Mouse (Mus musculus): ENCODE data around the gene Gm17387. TPM values are rescaled to one million over a fixed set of nuclear protein-coding genes. Genes with fewer than 3 reads are reported as not detected.

Gm17387 gene
- polyA plus RNA-seq (2015; fragmentation: Nextera tagmentation; extraction: Ambion mirVana): not detected in 2 replicates

DNA sequence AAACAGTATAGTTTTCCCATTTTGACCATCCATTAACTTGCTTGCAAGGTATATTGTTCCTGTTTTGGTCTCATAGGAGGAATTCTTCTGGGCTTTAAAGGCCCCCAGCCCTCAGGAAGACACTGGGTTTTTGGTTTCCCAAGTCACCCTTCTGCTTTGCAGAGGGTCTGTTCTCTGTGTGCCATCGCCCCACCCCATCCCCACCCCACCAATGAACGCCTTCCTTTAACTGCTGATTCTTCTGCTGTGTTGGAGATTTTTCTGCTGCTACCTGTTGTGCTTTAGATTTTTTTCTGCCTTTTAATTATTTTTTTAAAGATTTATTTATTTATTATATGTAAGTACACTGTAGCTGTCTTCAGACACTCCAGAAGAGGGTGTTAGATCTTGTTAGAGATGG is at the start of gene Gm17387:
Gene Gm17387 (plus strand): TSS at position 301 of the 400 bp plus-strand sequence.
- Histone ChIP-seq H3K27ac (no peak within 1 kb of the TSS), H3K4me1 (no peaks in the 10 kb centered on the region), H3K4me3 (replicated peaks) (no peak within 1 kb of the TSS), H3K27me3 (replicated peaks) (no peaks in the 10 kb centered on the region), H3K9me3 (no peaks in the 10 kb centered on the region), H3K4me2 (no peak within 1 kb of the TSS), H3K9ac (no peak within 1 kb of the TSS), H3K36me3 (no peaks in the 10 kb centered on the region)
- ATAC-seq (ENCODE audit: insufficient read depth, low FRiP score, low read depth): no peak
- 90% methylated on average over 2 of the region's 2 CpGs for WGBS

DNA sequence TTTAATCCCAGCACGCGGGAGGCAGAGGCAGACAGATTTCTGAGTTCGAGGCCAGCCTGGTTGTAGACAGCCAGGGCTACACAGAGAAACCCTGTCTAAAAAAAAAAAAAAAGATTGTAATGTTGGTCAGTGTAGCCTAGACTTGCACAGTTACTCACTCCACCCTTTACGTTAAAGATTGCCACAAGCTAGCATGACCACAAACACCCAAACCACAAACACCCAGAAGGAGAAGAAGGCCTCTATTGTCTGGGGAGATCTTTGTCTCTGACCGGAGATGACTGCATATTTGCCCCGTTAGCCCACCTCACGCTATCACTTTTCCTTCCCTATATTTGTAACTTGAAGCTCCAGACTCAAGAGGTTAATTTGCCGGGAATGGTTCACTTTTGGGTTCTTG is 47.2 kb upstream of the Gm17387 start:
- Histone ChIP-seq H3K36me3 (no peaks in the 10 kb centered on the region), H3K4me2 (no peak overlapping the region), H3K27me3 (replicated peaks) (no peaks in the 10 kb centered on the region), H3K27ac (no peak overlapping the region), H3K9me3 (no peaks in the 10 kb centered on the region), H3K4me1 (no peaks in the 10 kb centered on the region), H3K9ac (no peak overlapping the region), H3K4me3 (replicated peaks) (no peak overlapping the region)
- no peak for ATAC-seq (ENCODE audit: insufficient read depth, low FRiP score, low read depth)
- 85% methylated on average over 8 of the region's 8 CpGs for WGBS

DNA sequence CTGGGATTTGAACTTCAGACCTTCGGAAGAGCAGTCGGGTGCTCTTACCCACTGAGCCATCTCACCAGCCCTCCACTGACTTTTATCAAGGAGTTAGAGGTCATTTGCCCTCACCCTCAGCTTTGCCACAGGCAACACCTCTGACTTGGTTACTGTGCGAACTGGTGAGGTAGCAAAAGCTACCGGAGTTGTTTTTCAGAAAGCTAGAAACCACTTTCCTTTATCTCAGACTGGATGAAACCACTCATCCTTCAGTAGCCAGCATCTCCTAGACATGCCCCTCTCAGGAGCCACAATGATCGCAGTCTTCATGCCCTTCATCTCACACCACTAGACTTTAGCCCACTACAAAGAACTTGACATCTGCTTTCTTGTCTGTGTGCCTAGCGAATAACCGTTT is 46.0 kb upstream of the Gm17387 start:
- Histone ChIP-seq H3K9me3 (no peaks in the 10 kb centered on the region), H3K27ac (no peak overlapping the region), H3K9ac (no peak overlapping the region), H3K4me2 (no peak overlapping the region), H3K4me1 (no peaks in the 10 kb centered on the region), H3K27me3 (replicated peaks) (no peaks in the 10 kb centered on the region), H3K36me3 (no peaks in the 10 kb centered on the region), H3K4me3 (replicated peaks) (no peak overlapping the region)
- 85% methylated on average over 7 of the region's 7 CpGs for WGBS
- no peak for ATAC-seq (ENCODE audit: insufficient read depth, low FRiP score, low read depth)

DNA sequence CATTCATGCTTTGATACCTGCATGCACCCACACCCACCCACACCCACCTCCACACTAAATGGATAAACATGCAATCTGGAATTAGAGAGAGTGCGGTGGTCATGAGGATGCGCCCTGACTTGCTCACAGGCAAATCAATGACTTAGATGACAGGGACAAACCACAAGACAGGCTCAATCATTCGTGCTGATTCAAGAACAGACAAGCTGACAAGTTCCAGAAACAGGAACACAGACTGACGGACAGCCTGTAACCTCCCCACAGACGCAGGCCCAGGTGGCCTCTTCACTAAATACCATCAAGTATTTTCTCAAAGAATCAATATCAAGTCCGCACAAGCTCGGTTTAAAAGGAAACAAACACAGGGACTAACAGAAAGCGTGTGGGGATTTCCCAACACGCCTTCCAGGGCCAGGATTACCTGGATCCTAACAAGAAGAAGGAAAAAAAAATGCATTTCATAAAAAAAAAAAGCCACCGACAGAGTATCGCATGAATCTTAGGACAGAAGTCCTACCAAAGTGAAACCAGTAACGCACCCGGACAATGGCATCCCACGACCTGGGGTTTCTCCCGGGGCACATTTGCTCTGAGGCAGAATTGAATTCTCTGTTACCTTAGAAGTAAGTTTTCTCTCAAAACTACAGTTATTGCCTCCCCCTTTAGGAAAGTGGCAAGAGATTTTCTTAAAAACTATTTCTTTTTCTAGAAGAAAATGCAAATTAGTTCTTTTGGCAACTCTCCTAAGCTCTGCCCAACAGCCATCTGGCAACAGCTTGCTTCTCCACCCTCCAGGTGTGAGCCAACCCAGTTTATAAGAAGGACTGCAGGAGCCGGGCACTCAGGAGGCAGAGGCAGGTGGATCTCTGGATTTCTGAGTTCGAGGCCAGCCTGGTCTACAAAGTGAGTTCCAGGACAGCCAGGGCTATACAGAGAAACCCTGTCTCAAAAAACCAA is 41.5 kb upstream of the Gm17387 start:
- 69% methylated on average over 17 of the region's 17 CpGs for WGBS
- ATAC-seq (ENCODE audit: insufficient read depth, low FRiP score, low read depth): no peak
- no peak overlapping the region for H3K9ac ChIP-seq
- peaks cover 5% of the 10 kb centered on the region for H3K4me1 ChIP-seq
- H3K4me3 ChIP-seq (replicated peaks): no peak overlapping the region
- H3K9me3 ChIP-seq: no peaks in the 10 kb centered on the region
- H3K27me3 ChIP-seq (replicated peaks): no peaks in the 10 kb centered on the region
- H3K4me2 ChIP-seq: no peak overlapping the region
- no peaks in the 10 kb centered on the region for H3K36me3 ChIP-seq
- no peak overlapping the region for H3K27ac ChIP-seq

DNA sequence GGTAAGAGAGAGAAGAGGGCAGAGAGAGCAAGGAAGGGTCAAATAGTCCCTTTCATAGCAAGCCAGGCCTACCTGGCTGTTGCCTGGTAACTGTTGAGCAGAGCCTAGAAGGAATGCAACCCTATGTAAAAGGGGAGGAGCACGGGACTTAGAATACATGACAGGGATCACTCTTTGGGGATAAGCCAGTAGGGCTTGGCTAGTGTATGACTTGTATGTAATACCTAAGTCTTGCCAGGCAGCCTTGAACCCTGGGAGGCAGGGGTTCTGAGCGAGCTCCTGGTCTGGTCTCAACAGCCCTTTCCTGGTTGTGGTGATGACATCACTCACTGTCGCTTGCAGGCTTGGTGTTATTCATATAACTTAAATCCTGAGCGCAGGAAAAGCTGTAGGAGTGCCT is 39.9 kb upstream of the Gm17387 start:
- Histone ChIP-seq H3K4me3 (replicated peaks) (no peak overlapping the region), H3K9ac (no peak overlapping the region), H3K9me3 (no peaks in the 10 kb centered on the region), H3K4me2 (no peak overlapping the region), H3K27me3 (replicated peaks) (no peaks in the 10 kb centered on the region), H3K36me3 (no peaks in the 10 kb centered on the region), H3K27ac (no peak overlapping the region), H3K4me1 (peaks cover 5% of the 10 kb centered on the region)
- no peak for ATAC-seq (ENCODE audit: insufficient read depth, low FRiP score, low read depth)
- 72% methylated on average over 4 of the region's 4 CpGs for WGBS

DNA sequence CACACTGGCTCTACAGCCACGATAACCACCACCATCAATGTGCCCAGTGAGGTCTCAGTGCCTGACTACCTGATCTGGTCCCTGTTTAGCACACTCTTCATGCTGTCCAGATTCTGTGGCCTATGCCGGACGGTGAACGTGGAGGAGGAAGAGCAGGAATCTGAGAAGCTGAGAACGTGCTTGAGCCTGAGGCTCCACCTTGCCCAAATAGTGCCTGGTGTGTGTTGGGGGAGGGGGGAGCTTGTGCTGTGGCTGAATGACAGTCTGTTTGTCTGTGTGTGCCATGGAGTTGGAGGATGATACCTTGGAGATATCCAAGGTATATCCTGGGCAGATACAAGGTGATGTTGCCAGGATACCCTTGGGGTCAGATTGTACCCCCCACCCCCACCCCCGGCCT is 38.7 kb upstream of the Gm17387 start:
- H3K4me2 ChIP-seq: no peak overlapping the region
- no peaks in the 10 kb centered on the region for H3K9me3 ChIP-seq
- no peaks in the 10 kb centered on the region for H3K36me3 ChIP-seq
- H3K27me3 ChIP-seq (replicated peaks): no peaks in the 10 kb centered on the region
- H3K4me1 ChIP-seq: peaks cover 5% of the 10 kb centered on the region
- no peak overlapping the region for H3K9ac ChIP-seq
- no peak overlapping the region for H3K4me3 ChIP-seq (replicated peaks)
- H3K27ac ChIP-seq: no peak overlapping the region
- ATAC-seq (ENCODE audit: insufficient read depth, low FRiP score, low read depth): no peak
- 48% methylated on average over 6 of the region's 6 CpGs for WGBS

DNA sequence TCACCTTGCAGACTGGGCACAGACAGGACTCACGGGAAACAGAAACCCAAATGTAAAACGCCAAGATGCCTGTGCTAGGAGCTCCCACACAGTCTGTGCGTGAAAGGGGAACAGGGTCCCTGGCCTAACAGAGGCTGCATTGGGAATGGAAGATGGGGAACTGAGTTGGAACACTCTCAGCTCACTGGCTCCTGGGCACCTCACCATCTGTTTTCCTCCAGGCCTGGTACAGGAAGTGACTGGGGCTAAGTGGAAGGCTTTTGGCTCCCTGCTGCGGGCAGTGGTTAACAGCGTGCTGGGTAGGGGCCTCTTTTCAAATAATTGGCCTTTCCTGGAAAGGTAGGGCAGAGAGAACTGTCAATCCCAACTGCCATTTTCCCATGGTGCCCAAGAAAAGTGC is 38.3 kb upstream of the Gm17387 start:
- Histone ChIP-seq H3K27me3 (replicated peaks) (no peaks in the 10 kb centered on the region), H3K4me1 (peaks cover 5% of the 10 kb centered on the region), H3K36me3 (no peaks in the 10 kb centered on the region), H3K9ac (no peak overlapping the region), H3K4me3 (replicated peaks) (no peak overlapping the region), H3K9me3 (no peaks in the 10 kb centered on the region), H3K27ac (no peak overlapping the region), H3K4me2 (no peak overlapping the region)
- WGBS: 64% methylated on average over 5 of the region's 5 CpGs
- no peak for ATAC-seq (ENCODE audit: insufficient read depth, low FRiP score, low read depth)

DNA sequence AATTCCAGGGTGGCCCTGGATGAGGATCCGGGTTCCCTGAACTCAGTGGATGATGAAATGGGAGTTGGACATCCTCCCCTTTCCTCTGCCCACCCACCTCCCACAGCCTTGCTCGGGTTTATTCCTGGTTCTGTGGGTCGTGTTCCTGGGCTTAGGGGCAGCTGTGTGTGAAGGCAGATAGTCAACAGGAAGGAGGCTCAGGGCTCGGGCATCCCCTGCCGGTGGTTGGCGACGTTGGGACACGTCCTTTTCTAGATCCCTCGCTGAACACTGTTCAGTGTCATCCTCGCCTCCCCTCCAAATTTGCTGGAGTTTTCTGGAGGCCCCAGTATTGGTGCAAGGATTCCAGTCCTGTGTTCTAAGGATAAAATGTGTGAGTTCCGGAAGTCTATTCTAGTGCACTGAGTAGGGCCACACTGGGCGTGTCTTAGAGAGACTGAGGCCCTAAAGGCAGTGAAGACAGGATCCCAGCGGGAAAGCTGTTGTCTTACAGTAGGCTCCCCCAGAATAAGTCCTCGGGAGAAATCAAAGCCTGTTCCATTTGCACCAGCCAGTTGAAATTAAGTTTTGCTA is 37.7 kb upstream of the Gm17387 start:
- Histone ChIP-seq H3K4me2 (no peak overlapping the region), H3K4me3 (replicated peaks) (no peak overlapping the region), H3K9me3 (no peaks in the 10 kb centered on the region), H3K27me3 (replicated peaks) (no peaks in the 10 kb centered on the region), H3K27ac (no peak overlapping the region), H3K4me1 (peaks cover 5% of the 10 kb centered on the region), H3K36me3 (no peaks in the 10 kb centered on the region), H3K9ac (no peak overlapping the region)
- 83% methylated on average over 14 of the region's 14 CpGs for WGBS
- ATAC-seq (ENCODE audit: insufficient read depth, low FRiP score, low read depth): no peak

DNA sequence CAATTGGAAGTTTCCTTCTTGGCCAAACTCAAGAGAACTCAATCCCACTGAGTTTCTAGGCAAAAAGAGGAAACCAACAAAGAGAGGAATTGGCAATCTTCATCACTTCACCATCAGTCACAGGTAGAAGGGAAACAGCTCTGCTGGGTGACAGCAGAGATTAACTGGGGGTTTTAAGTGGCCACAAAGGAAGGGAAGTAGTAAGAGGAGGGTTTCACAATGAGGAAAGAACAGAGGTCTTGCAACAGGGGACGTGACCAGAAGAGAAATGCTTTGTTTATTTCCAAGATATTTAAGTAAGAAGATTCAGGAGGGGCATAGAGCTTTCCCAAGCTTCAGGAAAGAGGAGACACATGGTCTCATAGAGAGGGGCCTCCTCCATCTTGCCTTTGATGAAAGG is 31.1 kb upstream of the Gm17387 start:
- no peak overlapping the region for H3K4me2 ChIP-seq
- H3K27me3 ChIP-seq (replicated peaks): no peaks in the 10 kb centered on the region
- no peaks in the 10 kb centered on the region for H3K36me3 ChIP-seq
- no peaks in the 10 kb centered on the region for H3K4me1 ChIP-seq
- H3K9ac ChIP-seq: no peak overlapping the region
- H3K9me3 ChIP-seq: no peaks in the 10 kb centered on the region
- ATAC-seq (ENCODE audit: insufficient read depth, low FRiP score, low read depth): no peak
- H3K27ac ChIP-seq: no peak overlapping the region
- 26% methylated on average over 1 of the region's 1 CpGs for WGBS
- H3K4me3 ChIP-seq (replicated peaks): no peak overlapping the region

DNA sequence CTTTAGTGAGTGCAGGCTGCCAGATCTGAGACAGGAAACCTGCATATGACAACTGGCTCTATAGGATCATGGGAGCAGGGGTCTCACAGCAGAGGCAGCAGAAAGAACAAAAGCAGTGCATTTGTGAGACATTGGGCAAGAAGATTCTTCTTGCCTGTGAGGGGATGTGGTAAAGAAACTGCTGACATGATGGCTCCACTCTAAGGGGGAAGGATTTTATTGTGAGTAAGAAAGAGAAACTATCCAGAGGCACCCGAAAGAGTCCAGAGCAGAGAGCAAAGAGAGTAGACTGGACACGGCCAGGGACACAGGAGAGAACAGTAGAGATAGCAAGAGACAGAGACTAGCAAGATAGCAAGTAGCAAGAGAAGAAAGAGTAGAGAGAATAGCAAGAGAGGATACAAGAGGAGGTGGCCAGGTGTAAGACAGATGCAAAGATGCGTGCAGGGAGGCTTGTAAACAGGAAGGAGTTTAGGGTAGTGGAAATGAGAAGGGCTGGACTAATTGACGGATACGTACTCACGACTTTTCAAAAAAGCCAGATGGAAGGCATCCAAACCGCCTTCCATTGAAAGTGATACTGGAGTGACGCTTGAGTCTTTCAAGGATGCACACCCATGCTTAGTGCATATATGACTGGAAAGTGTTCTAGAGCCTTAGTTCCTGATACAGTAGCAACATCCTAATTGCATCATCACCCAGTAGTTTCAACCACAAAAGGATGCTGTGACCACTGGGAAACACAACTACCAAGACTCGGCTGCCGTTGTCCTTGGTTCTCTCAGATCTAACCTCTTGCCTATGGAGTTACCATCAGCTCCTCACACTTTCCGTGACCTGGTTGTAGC is 29.9 kb upstream of the Gm17387 start:
- no peak overlapping the region for H3K4me3 ChIP-seq (replicated peaks)
- no peaks in the 10 kb centered on the region for H3K4me1 ChIP-seq
- no peak overlapping the region for H3K9ac ChIP-seq
- H3K9me3 ChIP-seq: no peaks in the 10 kb centered on the region
- WGBS: 77% methylated on average over 11 of the region's 11 CpGs
- H3K27ac ChIP-seq: no peak overlapping the region
- ATAC-seq (ENCODE audit: insufficient read depth, low FRiP score, low read depth): no peak
- H3K4me2 ChIP-seq: no peak overlapping the region
- H3K27me3 ChIP-seq (replicated peaks): no peaks in the 10 kb centered on the region
- H3K36me3 ChIP-seq: no peaks in the 10 kb centered on the region

DNA sequence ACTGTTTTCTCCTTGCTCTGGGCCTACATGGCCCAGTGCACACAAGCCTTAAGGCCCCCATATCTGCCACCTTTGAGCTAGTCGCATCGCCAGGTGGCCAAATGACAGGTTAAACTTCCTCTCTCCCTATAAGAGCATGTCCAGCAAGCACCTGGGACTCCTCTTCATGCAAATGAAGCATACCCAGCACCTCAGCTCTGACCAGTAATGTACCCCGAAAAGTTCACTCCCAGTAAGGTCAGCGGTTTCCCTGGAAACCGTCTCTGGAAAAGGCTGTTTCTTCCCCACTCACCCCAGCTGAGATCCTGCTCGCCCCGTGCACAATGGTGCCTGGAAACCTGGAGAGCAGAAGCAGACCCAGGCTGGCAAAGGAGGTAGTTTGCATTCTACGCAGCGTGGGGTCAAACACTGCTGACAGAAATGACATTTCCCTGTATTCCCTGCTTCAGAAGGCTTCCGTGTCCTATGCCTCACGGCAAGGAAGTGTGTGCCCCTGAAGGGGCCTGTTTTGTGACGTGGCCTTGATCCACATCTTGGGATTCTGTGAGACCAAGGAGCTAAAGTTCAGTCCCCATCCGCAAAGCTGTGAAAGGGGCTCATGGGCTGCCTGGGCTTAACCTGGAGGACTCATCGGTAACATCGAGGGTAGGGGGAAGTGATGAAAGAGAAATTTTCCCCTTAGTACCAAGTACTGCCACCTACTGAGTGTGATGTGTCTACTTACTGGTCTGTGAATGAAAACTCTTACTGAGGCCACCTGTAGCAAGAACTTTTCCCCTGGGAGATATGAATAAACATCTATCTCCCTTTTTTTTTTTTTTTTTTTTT is 27.8 kb upstream of the Gm17387 start:
- H3K9me3 ChIP-seq: no peaks in the 10 kb centered on the region
- no peak overlapping the region for H3K27ac ChIP-seq
- no peak overlapping the region for H3K4me2 ChIP-seq
- no peaks in the 10 kb centered on the region for H3K27me3 ChIP-seq (replicated peaks)
- no peaks in the 10 kb centered on the region for H3K36me3 ChIP-seq
- 73% methylated on average over 15 of the region's 15 CpGs for WGBS
- no peaks in the 10 kb centered on the region for H3K4me1 ChIP-seq
- H3K9ac ChIP-seq: no peak overlapping the region
- ATAC-seq (ENCODE audit: insufficient read depth, low FRiP score, low read depth): no peak
- no peak overlapping the region for H3K4me3 ChIP-seq (replicated peaks)

Measured in stomach, embryonic 15.5 days (tissue).